Mouse (Mus musculus) common myeloid progenitor, adult 5-6 weeks (primary cell): ENCODE data around the gene Aplp2. TPM values are rescaled to one million over a fixed set of nuclear protein-coding genes. Genes with fewer than 3 reads are reported as not detected.

Experiments
- ATAC-seq: replicated peaks from 2 replicates; pipeline ENCODE4 v1.8.0; 2016; ENCODE audit warnings: low read depth, mild to moderate bottlenecking, moderate TSS enrichment, inconsistent platforms; ENCODE audit not compliant: poor library complexity, severe bottlenecking
- total RNA-seq: library from RNA; stranded (forward); fragments of 200-1000, 187-1606 nt; gene quantifications from 2 replicates; pipeline ENCODE4 v1.2.3, GENCODE M21; 2017

Aplp2 gene
- total RNA-seq, 1 experiment from 2014 or later: 86.3 TPM

DNA sequence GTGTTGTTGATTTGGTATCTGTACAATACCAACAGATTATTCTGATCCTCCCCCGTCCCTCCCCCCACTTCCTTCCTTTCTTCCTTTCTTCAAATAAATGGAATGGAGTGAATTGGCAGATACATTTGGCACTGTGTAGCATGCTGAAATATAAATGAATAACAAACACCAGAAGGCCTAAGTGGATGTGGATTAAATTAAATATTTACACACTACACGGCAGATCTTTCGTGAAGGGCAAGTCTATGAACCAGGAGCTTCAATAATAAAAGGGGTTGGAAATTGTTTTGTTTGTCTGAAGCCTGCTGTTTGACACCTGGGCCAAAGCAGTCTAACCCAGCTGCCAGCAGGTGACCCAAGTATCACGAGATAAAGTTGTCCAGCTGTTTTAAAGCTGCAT, 23.4 kb upstream of the Aplp2 start:
- no peak for ATAC-seq

DNA sequence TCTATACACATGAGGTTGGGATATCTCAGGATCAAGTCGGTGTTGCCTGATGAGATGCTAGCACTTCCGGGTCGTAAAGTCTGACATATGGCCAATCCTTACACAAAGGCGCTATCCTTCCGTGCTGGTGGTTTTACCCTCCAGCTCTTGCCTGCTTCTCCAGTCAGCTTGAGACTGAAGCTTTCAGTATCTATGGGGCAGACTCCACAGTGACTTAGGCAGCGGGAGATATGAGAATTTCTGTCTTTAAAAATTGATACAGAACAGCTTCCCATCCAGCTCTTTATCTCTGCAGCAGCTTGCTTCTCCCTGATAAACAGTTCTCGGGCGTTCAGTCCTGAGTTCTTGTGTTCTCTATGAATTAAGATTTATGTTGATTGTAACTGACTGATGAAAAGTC, 14.9 kb upstream of the Aplp2 start:
- ATAC-seq: peak; percentile 66

DNA sequence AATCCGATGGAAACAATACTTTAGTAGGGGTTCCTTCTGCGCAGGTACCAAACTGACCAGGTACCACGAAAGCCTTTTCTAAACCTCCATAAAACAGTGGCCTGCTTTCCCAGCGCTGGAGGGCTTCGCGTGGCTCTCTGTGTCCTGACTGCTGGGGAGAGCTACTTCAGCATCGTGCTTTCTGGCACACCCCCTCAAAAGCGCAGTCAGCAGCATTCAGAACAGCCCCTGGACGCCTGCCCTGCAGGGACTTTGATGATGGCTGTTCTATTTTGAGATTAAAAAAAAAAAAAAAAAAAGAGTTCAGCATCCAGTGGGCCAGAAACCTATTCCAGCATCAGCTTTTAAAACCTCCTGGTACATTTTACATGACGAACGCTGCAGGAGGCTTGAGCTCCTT, 14.2 kb upstream of the Aplp2 start:
- no peak for ATAC-seq

DNA sequence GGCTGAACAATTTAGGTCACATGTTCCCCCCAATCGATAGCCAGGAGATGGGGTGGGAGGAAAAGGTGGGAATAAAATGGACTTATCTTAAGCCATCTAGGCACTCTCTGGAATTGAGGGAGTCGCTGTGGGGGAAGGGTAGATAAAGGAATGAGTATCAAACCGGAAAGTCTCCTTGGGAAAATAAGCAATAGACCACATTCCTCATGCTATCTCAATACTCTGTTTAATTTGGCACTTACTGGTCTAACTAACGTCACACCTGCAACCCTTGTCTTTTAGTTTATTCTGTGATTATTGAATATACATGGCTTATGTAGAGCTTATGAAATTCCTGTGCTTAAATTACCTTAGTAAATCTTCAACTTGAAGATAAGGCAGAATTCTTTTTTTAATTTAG, 11.9 kb upstream of the Aplp2 start:
- ATAC-seq: no peak

DNA sequence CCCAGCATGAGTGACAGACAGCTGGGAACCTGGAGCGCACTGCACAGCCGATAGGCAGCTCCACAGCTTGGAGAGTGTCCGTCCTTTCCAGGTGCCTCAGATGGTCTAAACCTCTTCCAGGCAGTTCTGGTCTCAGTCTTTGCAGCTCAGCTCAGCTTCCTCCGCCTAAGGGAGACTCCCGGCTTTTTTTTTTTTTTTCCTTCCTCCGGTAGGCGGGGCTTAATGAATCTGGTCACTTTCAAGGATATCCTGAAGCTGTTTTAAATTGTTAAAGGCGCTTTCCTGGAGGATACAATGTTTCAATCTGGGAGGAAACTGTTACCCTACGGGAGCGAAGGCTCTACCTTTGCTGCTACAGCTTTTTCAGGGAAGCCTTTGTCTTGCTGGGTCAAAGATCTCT, 9.6 kb upstream of the Aplp2 start:
- ATAC-seq: no peak

DNA sequence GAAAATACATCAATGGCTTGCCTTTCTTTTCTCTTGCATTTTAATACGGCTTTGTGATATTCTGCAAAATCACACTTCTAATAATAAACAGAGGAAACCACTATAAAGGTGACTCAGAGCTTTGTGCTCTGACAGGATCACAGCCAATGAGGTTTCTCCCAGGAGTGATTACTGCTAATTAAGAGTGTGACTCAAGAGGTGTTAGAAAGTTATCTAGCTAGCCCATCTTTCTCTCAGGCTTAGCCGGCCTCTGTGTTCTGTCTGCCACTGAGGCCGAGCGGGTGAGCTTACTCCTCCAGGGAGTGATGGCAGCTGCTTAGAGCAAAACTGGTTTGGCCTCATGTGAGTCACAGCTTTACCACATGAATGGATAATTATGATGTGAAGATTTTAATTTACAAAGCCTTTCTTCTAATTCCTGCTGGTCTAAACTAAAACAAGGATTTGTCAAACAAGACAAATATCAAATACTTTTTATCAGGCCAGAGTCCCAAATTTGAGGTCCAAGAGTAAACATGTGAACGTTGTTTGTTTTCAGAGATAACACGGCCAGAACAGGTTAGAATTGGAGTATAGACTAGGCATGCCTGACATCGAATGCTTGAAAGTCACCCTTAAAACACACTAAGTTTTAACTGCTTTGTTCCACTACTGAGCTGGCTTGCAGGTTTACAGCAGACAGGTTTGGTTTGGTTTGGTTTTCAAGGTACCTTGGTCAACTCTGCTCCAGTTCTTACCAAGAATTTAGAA, 6.2 kb upstream of the Aplp2 start:
- ATAC-seq: no peak

DNA sequence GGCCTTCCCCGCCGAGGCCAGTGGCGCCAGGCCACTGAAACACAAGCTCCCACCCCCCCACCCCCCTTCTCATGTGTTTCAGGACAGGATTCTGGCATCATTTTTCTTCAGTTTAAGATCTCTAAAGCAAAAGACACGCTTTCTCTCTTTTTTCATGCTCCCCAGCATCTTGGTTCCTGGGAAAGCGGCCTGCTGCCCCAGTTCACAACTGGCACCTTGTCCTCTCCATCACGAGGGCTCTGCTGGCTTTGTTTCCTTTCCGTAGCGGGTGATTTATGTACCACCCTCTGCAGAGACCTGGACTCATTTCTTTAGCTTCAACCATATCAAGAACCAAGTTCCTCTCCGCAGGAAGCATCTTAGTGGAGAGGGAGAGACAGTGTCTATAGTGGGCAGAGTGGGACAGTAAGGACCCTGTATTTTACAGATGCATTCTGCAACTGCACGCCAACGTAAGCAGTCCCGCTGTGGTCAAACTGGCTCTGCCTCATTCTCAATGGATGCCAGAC, 939 bp upstream of the Aplp2 start:
- no peak for ATAC-seq

DNA sequence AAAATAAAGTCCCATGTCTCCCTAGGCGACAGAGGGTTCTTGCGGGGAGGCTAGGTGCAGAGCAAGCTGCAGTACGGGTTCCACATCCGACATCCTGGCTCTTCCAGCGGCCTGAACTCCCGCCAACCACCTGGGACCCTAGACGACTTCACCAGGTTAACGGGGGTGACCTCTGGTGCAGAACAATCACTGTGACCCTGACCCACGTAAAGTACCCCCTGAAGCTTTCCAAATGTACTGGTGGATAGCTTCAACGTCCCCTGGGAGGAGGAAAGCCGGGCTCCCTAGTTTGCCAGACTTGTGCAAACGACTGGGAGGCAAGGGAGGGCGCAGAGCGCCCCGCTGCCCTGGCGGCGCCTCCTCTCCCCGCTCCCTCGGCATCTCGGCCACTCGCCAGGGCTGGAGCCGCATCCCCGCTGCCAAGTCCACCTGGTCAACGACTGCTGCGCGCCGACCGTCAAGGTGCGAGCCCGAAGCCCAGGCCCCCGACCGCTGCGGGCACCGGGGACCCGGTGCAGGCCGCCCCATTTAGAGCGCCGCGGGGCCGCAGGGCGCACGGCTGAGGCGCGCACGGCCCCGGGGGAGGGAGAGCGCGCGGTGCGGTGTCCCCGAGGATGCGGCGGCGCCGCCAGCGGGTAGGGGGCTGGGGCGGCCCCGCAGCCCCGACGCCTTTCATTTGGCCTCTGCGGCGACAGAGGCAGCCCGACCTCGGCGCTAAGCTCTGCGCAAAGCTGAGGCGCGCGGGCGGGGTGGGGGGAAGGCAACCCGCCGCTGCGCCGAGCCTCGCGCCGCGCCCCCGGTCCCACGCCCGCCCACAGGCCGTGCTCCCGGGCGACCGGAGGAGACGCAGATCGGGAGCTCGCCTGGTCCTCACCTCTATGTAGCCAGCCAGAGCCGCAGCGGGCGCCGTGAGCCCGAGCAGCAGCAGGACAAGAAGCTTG, 596 bp downstream of the Aplp2 start:
- ATAC-seq: no peak

DNA sequence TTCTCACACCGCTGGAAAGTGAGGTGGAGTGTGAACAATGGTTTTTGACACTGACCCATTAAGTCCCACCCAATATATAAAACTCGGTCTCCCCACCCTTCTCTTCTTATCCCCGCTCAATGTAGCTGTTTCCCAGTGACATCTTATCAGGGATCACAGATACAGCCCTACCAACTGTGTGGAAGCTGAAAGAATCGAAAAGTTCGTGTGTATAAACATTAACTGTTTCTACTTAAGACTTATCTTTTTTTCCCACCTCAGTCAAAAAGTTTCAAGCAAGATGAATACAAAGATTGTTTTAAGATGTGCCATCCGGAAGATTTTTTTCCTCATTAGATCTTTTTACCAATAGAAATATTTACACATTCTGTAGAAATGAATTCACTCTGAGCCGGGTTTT, 1.5 kb downstream of the Aplp2 start:
- no peak for ATAC-seq

DNA sequence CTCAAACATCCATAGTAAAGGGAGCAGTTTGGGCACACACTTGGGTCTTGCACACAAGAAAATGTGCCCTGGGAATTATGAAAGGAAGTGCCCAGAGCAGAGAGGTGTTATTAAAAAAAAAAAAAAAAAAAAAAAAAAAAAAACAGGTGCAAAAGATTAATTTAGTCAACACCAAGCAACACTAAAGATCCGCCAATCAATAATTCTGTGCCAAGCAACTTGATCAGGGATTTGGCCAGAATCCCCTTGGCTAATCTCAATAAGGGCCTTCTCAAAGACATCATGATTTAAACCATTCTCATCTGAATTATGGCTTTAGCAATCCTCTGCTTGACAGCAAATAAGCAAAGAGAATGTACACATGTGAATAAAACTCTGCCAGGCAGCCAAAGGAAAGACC, 2.1 kb downstream of the Aplp2 start:
- no peak for ATAC-seq

DNA sequence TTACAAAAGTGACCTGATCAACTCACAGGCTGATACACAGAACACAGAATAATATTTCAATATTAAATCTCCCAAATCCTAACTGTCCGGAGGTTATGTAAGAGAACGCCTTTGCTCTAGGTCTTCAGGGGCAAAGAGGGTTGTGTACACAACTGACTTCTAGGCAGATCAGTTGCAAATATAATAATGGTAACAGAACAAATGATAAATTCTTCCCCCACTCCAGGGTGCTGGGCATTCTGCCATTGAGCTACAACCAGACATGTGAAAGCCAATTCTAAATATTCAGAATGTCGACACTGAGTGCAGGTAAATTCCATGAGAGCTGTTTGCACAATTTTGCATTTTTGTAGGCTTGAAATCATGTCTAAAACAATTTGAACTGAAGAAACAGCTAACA, 3.9 kb downstream of the Aplp2 start:
- ATAC-seq: no peak

DNA sequence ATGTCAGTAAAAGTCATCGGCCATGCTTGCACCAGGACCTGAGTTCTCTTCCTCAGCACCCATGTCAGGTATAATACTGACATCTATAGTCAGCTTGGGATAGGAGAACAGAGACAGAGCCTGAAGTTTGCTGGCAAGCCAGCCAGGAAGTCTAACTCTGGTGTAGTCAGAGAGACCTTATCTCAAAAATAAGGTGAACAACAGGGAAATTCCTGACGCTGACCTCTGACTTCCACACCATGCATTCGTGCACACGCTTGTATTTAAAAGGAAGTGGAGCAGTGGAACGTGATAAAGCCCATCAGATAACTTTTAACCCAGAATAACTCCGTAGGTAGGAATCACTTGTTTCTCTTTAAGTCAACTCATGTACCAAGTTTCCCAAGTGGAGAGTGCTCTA, 6.9 kb downstream of the Aplp2 start:
- ATAC-seq: 0 out of 2 replicates have a peak, but pooled peaks have one; percentile 15

DNA sequence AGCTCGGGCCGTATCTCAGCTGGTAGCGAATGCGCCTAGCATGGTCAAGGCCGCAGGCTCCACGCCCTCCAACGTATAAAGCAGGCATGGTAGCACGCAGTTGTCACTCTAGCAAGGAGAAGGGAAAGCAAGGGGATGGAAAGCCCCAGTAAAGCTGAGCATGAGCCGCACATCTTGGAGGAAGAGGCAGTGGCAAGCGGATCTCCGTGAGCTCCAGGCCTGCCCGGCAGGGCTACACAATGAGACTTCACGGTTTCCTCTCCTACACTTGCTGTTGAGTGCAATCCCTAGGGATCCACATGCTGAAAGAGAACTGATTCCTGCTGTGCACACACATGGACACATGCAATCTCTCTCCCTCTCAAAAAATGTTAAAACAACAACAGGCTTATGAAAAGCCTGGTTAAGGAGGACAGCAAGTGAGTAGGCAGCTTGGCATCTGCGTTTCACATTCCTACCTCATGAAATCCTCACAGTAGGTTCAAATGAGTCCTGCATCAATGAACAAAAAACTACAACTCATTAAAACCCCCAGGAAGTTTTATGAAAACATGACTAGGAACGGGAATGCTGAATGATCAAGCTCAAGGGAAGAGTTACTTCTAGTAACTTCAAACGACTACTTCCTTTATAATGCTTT, 7.9 kb downstream of the Aplp2 start:
- no peak for ATAC-seq

DNA sequence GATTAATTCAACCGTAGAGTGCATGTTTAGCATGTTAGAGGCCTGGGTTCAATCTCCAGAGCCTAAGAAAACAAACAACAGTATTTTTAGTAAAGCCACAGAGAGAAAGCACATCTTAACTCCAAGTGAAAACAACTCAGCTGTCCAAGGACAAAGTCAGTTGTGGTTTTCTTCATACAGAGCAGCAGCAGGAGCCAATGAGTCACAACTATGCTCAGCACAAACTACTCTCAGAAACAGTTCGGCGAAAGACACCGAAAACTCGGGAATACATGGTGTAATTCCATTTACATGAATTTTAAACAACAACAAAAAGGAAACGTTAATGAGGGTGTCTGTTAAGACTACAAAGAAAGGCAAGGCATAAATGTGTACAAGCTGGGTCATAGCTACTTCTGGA, 8.5 kb downstream of the Aplp2 start:
- ATAC-seq: no peak

DNA sequence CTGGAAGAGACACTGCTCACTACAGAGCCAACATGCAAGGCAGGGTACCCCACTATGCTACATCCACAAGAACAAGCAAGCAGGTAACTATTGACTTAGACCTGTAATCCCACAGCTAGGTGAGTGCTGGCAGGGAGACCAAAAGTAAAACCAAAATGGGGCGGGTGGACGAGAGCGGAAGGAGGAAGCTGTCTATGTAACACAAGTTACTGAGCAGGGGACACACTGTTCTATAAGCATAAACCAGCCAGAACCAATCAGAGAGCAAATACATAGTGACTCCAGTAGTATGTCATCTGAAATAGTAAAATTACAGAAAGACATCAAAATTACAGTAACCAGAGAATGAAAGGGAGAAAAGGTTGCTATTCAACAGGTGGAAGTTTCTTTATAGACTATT, 13.0 kb downstream of the Aplp2 start:
- ATAC-seq: 0 out of 2 replicates have a peak, but pooled peaks have one; percentile 29

DNA sequence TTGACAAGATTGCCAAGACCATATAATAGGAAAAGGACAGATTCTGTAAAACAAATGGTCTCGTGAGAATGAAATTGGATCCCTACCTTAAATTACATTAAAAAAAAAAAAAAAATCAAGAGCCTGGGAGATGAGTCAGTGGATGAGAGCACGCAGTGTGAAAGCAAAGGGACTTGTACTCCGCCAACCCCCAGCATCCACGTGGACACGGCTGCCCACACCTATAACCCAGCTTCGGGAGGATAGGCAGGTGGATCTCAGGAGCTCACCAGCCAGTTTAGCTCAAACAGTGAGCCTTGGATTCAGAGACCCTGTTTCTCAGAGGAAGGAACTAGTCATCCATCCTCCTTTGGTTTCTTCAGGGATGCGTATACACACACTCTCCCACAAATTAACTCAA, 13.8 kb downstream of the Aplp2 start:
- no peak for ATAC-seq

DNA sequence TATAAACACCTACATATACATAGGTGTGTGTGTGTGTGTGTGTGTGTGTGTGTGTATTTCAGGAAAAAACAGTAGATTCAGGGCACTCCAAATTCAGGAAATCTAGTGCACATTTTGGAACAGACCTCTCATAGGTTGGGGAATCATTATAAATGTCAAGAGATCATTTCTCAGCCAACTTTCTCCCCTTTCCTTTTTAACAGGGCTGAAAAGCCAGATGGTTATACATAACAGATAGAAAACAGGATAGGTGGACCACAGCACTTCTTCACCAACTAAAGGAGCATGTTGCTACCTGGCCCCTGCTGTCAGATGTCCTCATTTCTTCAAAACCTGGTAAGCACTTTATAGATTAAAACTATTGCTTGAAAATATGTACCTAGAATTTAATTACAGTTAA, 14.9 kb downstream of the Aplp2 start:
- ATAC-seq: no peak

DNA sequence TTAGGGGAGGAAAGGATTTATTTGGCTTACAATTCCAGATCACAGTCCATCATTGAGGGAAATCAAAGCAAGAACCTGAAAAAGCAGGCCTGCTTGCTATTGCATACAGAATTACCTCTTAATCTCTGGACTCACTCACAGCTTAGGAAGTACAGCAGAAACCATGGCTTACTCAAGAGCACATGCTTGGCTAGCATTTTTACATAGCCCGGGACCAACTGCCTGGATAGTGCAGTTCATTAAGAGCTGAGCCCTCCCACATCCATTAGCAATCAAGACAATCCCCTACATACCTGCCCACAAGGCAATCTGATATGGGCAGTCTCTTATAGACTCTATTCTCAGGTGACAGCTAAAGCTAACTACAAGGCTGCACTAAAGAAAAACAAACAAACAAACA, 16.0 kb downstream of the Aplp2 start:
- ATAC-seq: no peak

DNA sequence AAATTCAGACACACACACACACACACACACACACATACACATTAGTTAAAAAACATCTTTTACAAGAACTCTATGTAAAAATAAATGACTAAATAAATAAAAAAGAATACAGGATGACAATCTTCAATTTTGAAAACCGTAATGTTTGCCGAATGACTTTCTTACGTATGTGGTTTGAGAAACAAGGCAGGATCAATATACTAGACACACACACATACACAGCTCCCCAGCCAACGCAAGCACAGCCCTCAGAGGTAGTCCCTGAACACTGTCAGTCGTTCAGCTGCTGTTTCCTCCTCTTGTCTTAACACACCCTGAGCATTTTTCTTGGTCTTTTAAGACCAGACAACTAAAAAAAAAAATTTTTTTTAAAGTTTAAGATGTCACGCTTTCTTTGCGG, 19.2 kb downstream of the Aplp2 start:
- no peak for ATAC-seq

DNA sequence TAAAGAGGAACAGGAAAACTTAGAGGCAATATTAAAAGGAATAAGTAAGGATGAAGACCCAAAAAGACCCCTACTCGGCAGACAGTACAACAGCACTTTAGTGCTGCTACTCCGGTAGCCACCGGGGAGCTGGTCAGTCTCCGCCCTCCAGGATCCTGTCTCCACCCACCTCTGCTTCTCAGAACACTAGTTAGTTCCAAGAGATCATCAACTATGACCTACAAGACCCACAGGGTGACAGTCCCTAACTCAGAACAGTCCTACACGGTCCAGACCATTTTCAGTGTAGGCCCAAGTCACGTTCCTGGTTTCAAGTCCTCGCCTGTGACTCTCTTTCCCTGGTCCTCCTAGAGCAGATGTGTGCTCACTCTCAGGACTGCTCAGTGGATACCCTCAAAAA, 20.1 kb downstream of the Aplp2 start:
- no peak for ATAC-seq

DNA sequence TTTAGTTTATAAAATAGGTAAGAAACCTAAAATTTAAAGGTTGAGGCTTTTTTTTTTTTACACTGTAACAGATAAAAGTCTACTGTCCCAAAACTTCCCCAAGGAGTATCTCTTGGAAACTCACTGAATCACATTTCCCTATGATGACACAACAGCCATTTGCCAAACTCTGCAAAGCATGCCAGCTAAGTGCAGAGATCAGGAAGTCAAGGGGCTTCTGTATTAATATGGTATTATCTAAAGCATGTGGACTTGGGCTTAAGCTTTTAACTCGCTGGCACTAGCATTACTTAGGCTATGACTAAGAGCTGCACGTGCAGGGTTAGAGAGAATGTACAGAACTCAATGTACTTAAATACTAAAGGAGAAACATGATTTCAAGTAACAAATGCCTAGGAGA, 22.4 kb downstream of the Aplp2 start:
- no peak for ATAC-seq
